Mouse (Mus musculus) MEL (cell line): Measurements from ENCODE around the gene Gak. TPM values are rescaled to one million over a fixed set of nuclear protein-coding genes. Genes with fewer than 3 reads are reported as not detected.

Experiments used
- DNase-seq: peaks from one replicate; pipeline ENCODE4 v3.0.0; 2011; ENCODE audit warnings: low read depth, low spot score
- H3K27ac ChIP-seq: 2 replicates; pipeline ENCODE4 v1.5.1; 2012; ENCODE audit warnings: low read depth, mild to moderate bottlenecking, control low read depth, low read length, moderate library complexity; ENCODE audit not compliant: control insufficient read depth
- H3K27me3 ChIP-seq, 2 experiments: fragments of 150-350 bp in 1 of 2; sonication (generic) in 1 of 2; 2 replicates each; pipeline ENCODE4 v1.6.1; 2012; ENCODE audit warnings: low read length in 2 of 2, mild to moderate bottlenecking in 2 of 2, improper control_type of control experiment in 1 of 2, moderate library complexity in 1 of 2; ENCODE audit not compliant: insufficient read depth in 2 of 2, control insufficient read depth in 1 of 2
- H3K36me3 ChIP-seq, 2 experiments: 2 replicates each; pipeline ENCODE4 v1.6.1; 2012 to 2014; ENCODE audit warnings: low read length in 2 of 2, improper control_type of control experiment in 1 of 2, inconsistent platforms in 1 of 2, mild to moderate bottlenecking in 1 of 2; ENCODE audit not compliant: insufficient read depth in 2 of 2, control insufficient read depth in 1 of 2
- H3K4me1 ChIP-seq, 2 experiments: fragments of 150-350 bp in 1 of 2; sonication (generic) in 1 of 2; 2 replicates each; pipeline ENCODE4 v1.6.1; 2012; ENCODE audit warnings: low read length in 2 of 2, improper control_type of control experiment in 1 of 2, mild to moderate bottlenecking in 1 of 2; ENCODE audit not compliant: insufficient read depth in 2 of 2, control insufficient read depth in 1 of 2
- H3K4me3 ChIP-seq, 2 experiments: fragments of 150-350 bp in 1 of 2; sonication (generic) in 1 of 2; 2 replicates each; pipeline ENCODE4 v1.5.1; 2012; ENCODE audit warnings: low read depth in 2 of 2, low read length in 2 of 2, mild to moderate bottlenecking in 2 of 2, moderate library complexity in 2 of 2, control low read depth in 1 of 2, improper control_type of control experiment in 1 of 2; ENCODE audit not compliant: control insufficient read depth in 1 of 2, insufficient read depth in 1 of 2
- H3K79me2 ChIP-seq: 2 replicates; pipeline ENCODE4 v1.6.1; 2012; ENCODE audit warnings: mild to moderate bottlenecking, low read length, moderate library complexity; ENCODE audit not compliant: control insufficient read depth, poor library complexity, insufficient read depth
- H3K9ac ChIP-seq: 2 replicates; pipeline ENCODE4 v1.6.1; 2012; ENCODE audit warnings: low read depth, mild to moderate bottlenecking, control low read depth, low read length, moderate library complexity; ENCODE audit not compliant: control insufficient read depth, poor library complexity, severe bottlenecking
- H3K9me3 ChIP-seq: fragments of 150-350 bp; sonication (generic); replicated peaks from 2 replicates; pipeline ENCODE4 v1.6.1; 2012; ENCODE audit warnings: mild to moderate bottlenecking, low read length, improper control_type of control experiment, moderate library complexity; ENCODE audit not compliant: insufficient read depth
- BHLHE40 ChIP-seq: IDR thresholded peaks from 2 replicates; pipeline ENCODE4 v1.6.1; 2012; ENCODE audit warnings: low read depth, mild to moderate bottlenecking, inconsistent platforms, low read length, improper control_type of control experiment, borderline replicate concordance
- CHD1 ChIP-seq: IDR thresholded peaks from 2 replicates; pipeline ENCODE4 v1.6.1; 2012; ENCODE audit warnings: low read depth, mild to moderate bottlenecking, inconsistent platforms, low read length, improper control_type of control experiment
- CHD2 ChIP-seq: IDR thresholded peaks from 2 replicates; pipeline ENCODE4 v1.6.1; 2011; ENCODE audit warnings: low read length, improper control_type of control experiment
- CTCF ChIP-seq, 3 experiments: IDR thresholded peaks in 2 of 3; conservative IDR thresholded peaks in 1 of 3; 2 replicates each; pipeline ENCODE4 v1.5.1; 2011 to 2012; ENCODE audit warnings: low read length in 3 of 3, low read depth in 2 of 3, mild to moderate bottlenecking in 2 of 3, improper control_type of control experiment in 1 of 3, inconsistent platforms in 1 of 3, mixed read lengths in 1 of 3, moderate library complexity in 1 of 3; ENCODE audit not compliant: control insufficient read depth in 1 of 3, insufficient read depth in 1 of 3, poor library complexity in 1 of 3, severe bottlenecking in 1 of 3
- ETS1 ChIP-seq: IDR thresholded peaks from 2 replicates; pipeline ENCODE4 v1.6.1; 2012; ENCODE audit warnings: low read depth, mild to moderate bottlenecking, inconsistent platforms, low read length, improper control_type of control experiment, moderate library complexity
- GATA1 ChIP-seq: IDR thresholded peaks from 2 replicates; pipeline ENCODE4 v1.6.1; 2011; ENCODE audit warnings: low read depth, low read length, improper control_type of control experiment
- HCFC1 ChIP-seq: IDR thresholded peaks from 2 replicates; pipeline ENCODE4 v1.6.1; 2012; ENCODE audit warnings: low read depth, mild to moderate bottlenecking, inconsistent platforms, low read length, improper control_type of control experiment, moderate library complexity
- KAT2A ChIP-seq: conservative IDR thresholded peaks from 2 replicates; pipeline ENCODE4 v1.6.1; 2012; ENCODE audit warnings: low read depth, low read length, improper control_type of control experiment, inconsistent platforms
- MAFK ChIP-seq: IDR thresholded peaks from 2 replicates; pipeline ENCODE4 v1.6.1; 2011; ENCODE audit warnings: low read depth, mild to moderate bottlenecking, low read length, improper control_type of control experiment, borderline replicate concordance
- MAX ChIP-seq: IDR thresholded peaks from 2 replicates; pipeline ENCODE4 v1.6.1; 2011; ENCODE audit warnings: low read length, improper control_type of control experiment
- MEF2A ChIP-seq: IDR thresholded peaks from 2 replicates; pipeline ENCODE4 v1.6.1; 2014; ENCODE audit warnings: low read depth, mild to moderate bottlenecking, inconsistent platforms, low read length, improper control_type of control experiment; ENCODE audit not compliant: poor library complexity, insufficient replicate concordance, severe bottlenecking; ENCODE audit errors: extremely low read depth
- MYC ChIP-seq: IDR thresholded peaks from 2 replicates; pipeline ENCODE4 v1.6.1; 2011; ENCODE audit warnings: low read depth, mild to moderate bottlenecking, low read length, improper control_type of control experiment, moderate library complexity
- NELFE ChIP-seq: IDR thresholded peaks from 2 replicates; pipeline ENCODE4 v1.6.1; 2011; ENCODE audit warnings: low read depth, low read length, improper control_type of control experiment
- NRF1 ChIP-seq: IDR thresholded peaks from 2 replicates; pipeline ENCODE4 v1.6.1; 2014; ENCODE audit warnings: low read depth, mild to moderate bottlenecking, inconsistent platforms, low read length, improper control_type of control experiment, moderate library complexity; ENCODE audit not compliant: poor library complexity, insufficient read depth, severe bottlenecking
- POLR2A ChIP-seq, 2 experiments: IDR thresholded peaks; 2 replicates each; pipeline ENCODE4 v1.6.1; 2011 to 2012; ENCODE audit warnings: low read length in 2 of 2, mild to moderate bottlenecking in 2 of 2, control low read depth in 1 of 2, improper control_type of control experiment in 1 of 2, low read depth in 1 of 2, moderate library complexity in 1 of 2; ENCODE audit not compliant: control insufficient read depth in 1 of 2, insufficient read depth in 1 of 2, poor library complexity in 1 of 2
- POLR2AphosphoS2 ChIP-seq: IDR thresholded peaks from 2 replicates; pipeline ENCODE4 v1.6.1; 2011; ENCODE audit warnings: low read length, improper control_type of control experiment
- POLR2AphosphoS5 ChIP-seq: IDR thresholded peaks from 2 replicates; pipeline ENCODE4 v1.6.1; 2012; ENCODE audit warnings: low read depth, borderline replicate concordance, mild to moderate bottlenecking, inconsistent platforms, low read length, moderate library complexity, mixed read lengths
- RAD21 ChIP-seq: IDR thresholded peaks from 2 replicates; pipeline ENCODE4 v1.6.1; 2011; ENCODE audit warnings: mild to moderate bottlenecking, low read depth, low read length, improper control_type of control experiment
- SIN3A ChIP-seq: IDR thresholded peaks from 2 replicates; pipeline ENCODE4 v1.6.1; 2012; ENCODE audit warnings: low read length, improper control_type of control experiment, inconsistent platforms
- TAL1 ChIP-seq: IDR thresholded peaks from 2 replicates; pipeline ENCODE4 v1.6.1; 2012; ENCODE audit warnings: mild to moderate bottlenecking, inconsistent platforms, low read length, moderate library complexity, mixed read lengths
- TBP ChIP-seq: IDR thresholded peaks from 2 replicates; pipeline ENCODE4 v1.8.0; 2011; ENCODE audit warnings: low read depth, low read length, improper control_type of control experiment
- USF1 ChIP-seq: IDR thresholded peaks from 2 replicates; pipeline ENCODE4 v1.6.1; 2014; ENCODE audit warnings: low read depth, mild to moderate bottlenecking, inconsistent platforms, low read length, improper control_type of control experiment, moderate library complexity
- USF2 ChIP-seq, 2 experiments: IDR thresholded peaks; 2 replicates each; pipeline ENCODE4 v1.6.1; 2011 to 2012; ENCODE audit warnings: improper control_type of control experiment in 2 of 2, low read length in 2 of 2, borderline replicate concordance in 1 of 2, inconsistent platforms in 1 of 2, low read depth in 1 of 2, mild to moderate bottlenecking in 1 of 2; ENCODE audit not compliant: insufficient read depth in 1 of 2
- ZC3H11A ChIP-seq: IDR thresholded peaks from 2 replicates; pipeline ENCODE4 v1.6.1; 2012; ENCODE audit warnings: low read depth, mild to moderate bottlenecking, inconsistent platforms, low read length, improper control_type of control experiment
- ZKSCAN1 ChIP-seq: IDR thresholded peaks from 2 replicates; pipeline ENCODE4 v1.6.1; 2012; ENCODE audit warnings: low read depth, mild to moderate bottlenecking, inconsistent platforms, low read length, improper control_type of control experiment, moderate library complexity
- ZMIZ1 ChIP-seq: IDR thresholded peaks from 2 replicates; pipeline ENCODE4 v1.6.1; 2012; ENCODE audit warnings: low read depth, mild to moderate bottlenecking, inconsistent platforms, low read length, improper control_type of control experiment, moderate library complexity
- ZNF384 ChIP-seq: IDR thresholded peaks from 2 replicates; pipeline ENCODE4 v1.6.1; 2012; ENCODE audit warnings: low read depth, mild to moderate bottlenecking, inconsistent platforms, low read length, improper control_type of control experiment
- polyA plus RNA-seq, 2 experiments: library from polyadenylated mRNA; stranded (reverse) in 1 of 2; unstranded in 1 of 2; fragments of >175 nt in 1 of 2; fragments of >200 nt in 1 of 2; gene quantifications; 2 replicates each; pipeline versions ENCODE4 v1.2.1 to v1.2.4; 2012; ENCODE audit warnings: low replicate concordance in 2 of 2, low read depth in 1 of 2; ENCODE audit not compliant: insufficient read length in 2 of 2, insufficient read depth in 1 of 2, missing spikeins in 1 of 2
- total RNA-seq: library from RNA; depleted of rRNA; stranded (reverse); fragments of 300-350 nt; gene quantifications from 2 replicates; pipeline ENCODE4 v1.2.3, GENCODE M21; 2012

Gene Gak
- total and polyA plus RNA-seq, 3 experiments, result 48.5 to 76.4 TPM; not detected in 1

DNA sequence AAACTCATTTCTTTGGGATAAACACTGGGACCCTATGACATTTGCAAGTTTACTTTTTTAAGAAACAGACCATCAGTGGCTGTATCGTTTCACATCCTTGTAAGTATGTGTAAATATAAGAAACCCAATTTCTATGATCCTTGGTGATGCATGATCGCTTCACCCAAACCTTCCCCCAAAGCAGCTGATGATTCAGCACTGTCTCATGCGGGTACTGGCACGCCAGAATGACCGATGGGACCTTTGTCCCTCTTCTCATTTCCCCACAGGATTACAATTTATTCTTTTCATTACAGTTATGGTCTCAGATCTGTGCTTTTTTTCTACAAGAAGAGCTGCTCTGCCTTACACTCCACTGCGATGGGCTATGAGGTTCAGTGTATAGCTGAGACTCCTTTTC is 56.5 kb downstream of the Gak start:
- no peak for TF ChIP-seq POLR2AphosphoS5
- no peak for TF ChIP-seq CTCF (IDR thresholded peaks at IDR 0.05 in 2 of 3, conservative IDR thresholded peaks at IDR 0.05 in 1 of 3; ENCODE audit: control insufficient read depth in 1 of 3, insufficient read depth in 1 of 3, low read depth in 2 of 3, low read length in 3 of 3, poor library complexity in 1 of 3, severe bottlenecking in 1 of 3)
- no peak for TF ChIP-seq CHD2
- no peak for TF ChIP-seq POLR2A (IDR thresholded peaks at IDR 0.05; ENCODE audit: control insufficient read depth in 1 of 2, insufficient read depth in 1 of 2, low read depth in 1 of 2, low read length in 2 of 2, poor library complexity in 1 of 2)
- no peak for TF ChIP-seq GATA1
- TF ChIP-seq MAX, result no peak
- no peak for TF ChIP-seq MAFK
- no peak for TF ChIP-seq TAL1
- no peak for TF ChIP-seq USF2 (IDR thresholded peaks at IDR 0.05; ENCODE audit: borderline replicate concordance in 1 of 2, insufficient read depth in 1 of 2, low read depth in 1 of 2, low read length in 2 of 2)
- TF ChIP-seq ZNF384, result no peak
- no peak for TF ChIP-seq KAT2A
- no peak for TF ChIP-seq RAD21
- TF ChIP-seq MYC, result no peak
- no peak for TF ChIP-seq ZKSCAN1
- no peak for TF ChIP-seq USF1
- TF ChIP-seq NRF1, result no peak
- TF ChIP-seq HCFC1, result no peak
- TF ChIP-seq MEF2A, result no peak
- no peak for TF ChIP-seq POLR2AphosphoS2
- no peak for TF ChIP-seq SIN3A
- H3K9me3 ChIP-seq, result no peaks in the 10 kb centered on the region
- no peak overlapping the region for H3K4me3 ChIP-seq
- no peaks in the 10 kb centered on the region for H3K27me3 ChIP-seq
- H3K79me2 ChIP-seq, result no peaks in the 10 kb centered on the region
- peaks cover 0 to 24% of the 10 kb centered on the region in 2 experiments; a peak in 2 of 4 replicates for H3K36me3 ChIP-seq
- no peak overlapping the region for H3K9ac ChIP-seq
- DNase-seq, result no peak
- no peaks in the 10 kb centered on the region for H3K4me1 ChIP-seq
- H3K27ac ChIP-seq, result no peak overlapping the region

DNA sequence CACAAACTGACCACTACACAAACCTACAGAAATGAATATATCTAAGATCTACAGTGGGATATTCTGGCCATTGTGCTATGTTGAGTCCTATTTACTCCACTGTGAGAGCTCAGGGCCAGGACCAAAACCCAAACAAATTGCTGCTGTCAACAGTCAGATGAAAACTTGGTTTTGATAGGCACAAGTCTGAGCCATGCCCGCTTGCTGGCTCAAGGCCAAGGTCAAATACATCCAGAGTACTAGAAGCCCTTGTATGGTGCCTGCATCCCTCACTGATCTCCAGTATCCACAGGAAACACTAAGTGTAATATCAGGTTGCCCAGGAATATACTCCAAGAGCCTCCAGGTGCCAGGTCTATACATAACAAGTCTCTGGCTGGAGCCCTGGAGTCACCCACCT is 58.6 kb downstream of the Gak start:
- no peak overlapping the region for H3K4me3 ChIP-seq
- H3K27ac ChIP-seq, result no peak overlapping the region
- H3K9ac ChIP-seq, result no peak overlapping the region
- no peaks in the 10 kb centered on the region for H3K27me3 ChIP-seq
- H3K9me3 ChIP-seq, result no peaks in the 10 kb centered on the region
- DNase-seq, result no peak
- H3K79me2 ChIP-seq, result no peaks in the 10 kb centered on the region
- H3K4me1 ChIP-seq, result no peaks in the 10 kb centered on the region
- peaks cover 0 to 17% of the 10 kb centered on the region in 2 experiments; a peak in 3 of 4 replicates for H3K36me3 ChIP-seq
- no peak for TF ChIP-seq USF2 (IDR thresholded peaks at IDR 0.05; ENCODE audit: borderline replicate concordance in 1 of 2, insufficient read depth in 1 of 2, low read depth in 1 of 2, low read length in 2 of 2)
- no peak for TF ChIP-seq TAL1
- TF ChIP-seq SIN3A, result no peak
- no peak for TF ChIP-seq BHLHE40
- no peak for TF ChIP-seq TBP
- TF ChIP-seq ETS1, result no peak
- TF ChIP-seq ZC3H11A, result no peak
- TF ChIP-seq ZMIZ1, result no peak
- TF ChIP-seq HCFC1, result no peak
- no peak for TF ChIP-seq MEF2A
- no peak for TF ChIP-seq CHD1
- TF ChIP-seq NELFE, result no peak
- no peak for TF ChIP-seq MYC
